Mouse (Mus musculus) neural tube, embryonic 11.5 days (tissue): ENCODE results near the gene Tceanc2. TPM values are rescaled to one million over a fixed set of nuclear protein-coding genes. Genes with fewer than 3 reads are reported as not detected.

Experiments
- ATAC-seq: fragments of 200-750 bp; cut with Nextera tagmentation; 2 replicates; pipeline ENCODE4 v1.8.0; 2017; ENCODE audit warnings: moderate number of reproducible peaks, mild to moderate bottlenecking, moderate TSS enrichment, moderate library complexity; ENCODE audit not compliant: insufficient read depth, low FRiP score, low TSS enrichment
- DNase-seq: peaks from one replicate; pipeline ENCODE4 v3.0.0-alpha.2; 2015; ENCODE audit warnings: low spot score
- H3K27ac ChIP-seq: fragments of 300-500 bp; sonication (generic); 2 replicates; pipeline ENCODE4 v1.5.1; 2014; ENCODE audit warnings: low read depth, mild to moderate bottlenecking, low read length
- H3K27me3 ChIP-seq: fragments of 300-500 bp; sonication (generic); 2 replicates; pipeline ENCODE4 v1.6.1; 2014; ENCODE audit warnings: mild to moderate bottlenecking, low read length, mixed read lengths; ENCODE audit not compliant: control insufficient read depth, insufficient read depth
- H3K36me3 ChIP-seq: fragments of 300-500 bp; sonication (generic); 2 replicates; pipeline ENCODE4 v1.6.1; 2014; ENCODE audit warnings: mild to moderate bottlenecking, low read length, moderate library complexity, mixed read lengths; ENCODE audit not compliant: control insufficient read depth, insufficient read depth
- H3K4me1 ChIP-seq: fragments of 300-500 bp; sonication (generic); 2 replicates; pipeline ENCODE4 v1.6.1; 2014; ENCODE audit warnings: low read length, mixed read lengths; ENCODE audit not compliant: control insufficient read depth, insufficient read depth
- H3K4me2 ChIP-seq: fragments of 300-500 bp; sonication (generic); 2 replicates; pipeline ENCODE4 v1.6.1; 2014; ENCODE audit warnings: low read depth, mild to moderate bottlenecking, moderate library complexity
- H3K4me3 ChIP-seq: fragments of 300-500 bp; sonication (generic); 2 replicates; pipeline ENCODE4 v1.5.1; 2014; ENCODE audit warnings: low read depth, low read length
- H3K9ac ChIP-seq: fragments of 300-500 bp; sonication (generic); 2 replicates; pipeline ENCODE4 v1.6.1; 2014; ENCODE audit warnings: mild to moderate bottlenecking, low read length
- H3K9me3 ChIP-seq: fragments of 300-500 bp; sonication (generic); 2 replicates; pipeline ENCODE4 v1.6.1; 2016; ENCODE audit warnings: low read length; ENCODE audit not compliant: control insufficient read depth
- WGBS: fragments of 180-500 bp; shearing (Covaris S2); extraction: QIAGEN DNeasy Blood & Tissue Kit; methylation state at CpG from one replicate; pipeline ENCODE4 v1.1.7; 2014; 5-methylcytosine and 5-hydroxymethylcytosine counted together
- polyA plus RNA-seq: library from polyadenylated mRNA; unstranded; fragments of >200 nt; fragmentation: Nextera tagmentation; extraction: Ambion mirVana; gene quantifications from 2 replicates; pipeline ENCODE4 v1.2.1, GENCODE M21; 2014

Gene Tceanc2
- polyA plus RNA-seq, 1 experiment from 2014 or later = 24.8 TPM

DNA sequence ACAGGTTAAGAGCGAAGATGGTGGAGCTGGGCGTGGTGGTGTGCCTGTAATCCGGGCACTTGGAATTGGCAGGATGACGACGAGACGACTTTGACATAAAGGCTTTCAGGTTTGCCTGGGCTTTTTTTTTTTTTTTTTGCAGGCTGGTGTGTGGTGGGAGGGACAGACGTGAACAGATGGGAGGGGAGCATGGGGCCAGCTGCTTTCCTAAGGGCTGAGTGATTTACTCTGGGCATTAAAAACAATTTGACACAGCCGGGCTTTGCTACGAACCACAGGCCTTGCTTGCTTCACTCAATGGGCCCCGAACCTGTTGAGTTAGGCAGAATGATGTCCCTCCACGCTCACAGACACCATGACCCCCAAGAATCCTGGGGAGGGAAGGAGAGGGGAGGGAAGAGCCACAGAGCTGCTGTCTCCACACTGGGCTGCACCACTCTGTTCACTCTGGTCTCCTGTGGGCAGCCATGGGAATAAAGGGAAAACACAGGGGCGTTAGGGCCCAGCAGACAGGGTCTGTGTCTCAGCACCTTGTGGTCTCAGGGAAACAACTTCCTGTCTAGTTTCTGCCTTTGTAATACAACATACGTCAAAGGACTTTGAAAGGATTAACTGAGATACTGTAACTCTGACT lies 51.9 kb downstream of the Tceanc2 start:
- Histone ChIP-seq H3K9ac (no peak overlapping the region), H3K4me2 (no peak overlapping the region), H3K9me3 (no peaks in the 10 kb centered on the region), H3K4me1 (peaks cover 26% of the 10 kb centered on the region), H3K27ac (peak overlapping the region; percentile 65), H3K4me3 (no peak overlapping the region), H3K27me3 (no peaks in the 10 kb centered on the region), H3K36me3 (no peaks in the 10 kb centered on the region)
- WGBS = 30% methylated on average over 13 of the region's 13 CpGs
- peak; percentile 71 for ATAC-seq
- peak; percentile 51 for DNase-seq

DNA sequence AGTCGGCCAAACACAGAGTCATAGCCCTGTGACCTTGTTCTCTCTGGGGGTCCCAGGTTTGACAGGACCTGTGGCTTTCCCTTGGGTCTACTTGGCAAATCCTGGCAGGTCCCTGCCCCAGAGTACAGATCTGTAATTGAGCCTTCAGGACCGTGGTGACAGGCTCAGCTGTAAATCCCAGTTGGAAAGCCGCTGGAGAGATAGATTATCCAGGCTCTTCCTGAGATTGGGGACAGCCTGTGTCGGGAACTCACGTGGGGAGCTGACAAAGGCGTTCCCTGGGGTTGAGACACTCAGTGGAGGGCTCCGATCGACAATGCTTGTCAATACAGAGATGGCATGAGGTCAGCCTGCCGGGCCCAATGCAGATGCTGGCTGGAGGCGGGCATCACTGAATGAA lies 52.5 kb downstream of the Tceanc2 start:
- Histone ChIP-seq H3K4me1 (peaks cover 26% of the 10 kb centered on the region), H3K4me2 (no peak overlapping the region)

DNA sequence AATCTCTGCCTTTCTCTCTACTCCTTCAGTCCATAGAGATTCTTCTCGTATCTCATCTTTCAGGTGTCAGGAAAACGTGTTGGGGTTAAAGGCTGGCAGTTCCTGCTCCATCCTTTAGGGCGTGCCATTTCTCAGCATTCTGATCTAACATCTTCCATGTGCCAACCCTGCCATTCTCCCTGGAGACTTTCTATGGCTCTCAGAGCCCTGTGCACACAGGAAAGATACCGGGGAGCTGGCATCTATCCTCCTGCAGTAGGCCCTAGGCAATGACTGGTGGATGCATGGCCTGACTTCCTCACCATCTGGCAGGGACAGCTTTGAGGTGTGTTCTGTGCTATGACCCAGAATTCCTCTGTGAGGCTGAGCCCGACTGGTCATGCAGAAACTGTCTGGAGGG lies 53.8 kb downstream of the Tceanc2 start:
- ATAC-seq = no peak
- H3K27me3 ChIP-seq = no peaks in the 10 kb centered on the region
- no peak overlapping the region for H3K4me2 ChIP-seq
- no peak overlapping the region for H3K9ac ChIP-seq
- no peak overlapping the region for H3K27ac ChIP-seq
- DNase-seq = no peak
- H3K9me3 ChIP-seq = no peaks in the 10 kb centered on the region
- H3K4me3 ChIP-seq = no peak overlapping the region
- 66% methylated on average over 5 of the region's 5 CpGs for WGBS
- peaks cover 25% of the 10 kb centered on the region for H3K4me1 ChIP-seq
- H3K36me3 ChIP-seq = no peaks in the 10 kb centered on the region

More for the DNA sequence above, 52.5 kb downstream of the Tceanc2 start:
- Histone ChIP-seq H3K27ac (peak overlapping the region; percentile 28), H3K9me3 (no peaks in the 10 kb centered on the region), H3K27me3 (no peaks in the 10 kb centered on the region), H3K9ac (no peak overlapping the region), H3K4me3 (no peak overlapping the region), H3K36me3 (no peaks in the 10 kb centered on the region)
- ATAC-seq (no peak), DNase-seq (no peak)
- WGBS = 35% methylated on average over 10 of the region's 10 CpGs

DNA sequence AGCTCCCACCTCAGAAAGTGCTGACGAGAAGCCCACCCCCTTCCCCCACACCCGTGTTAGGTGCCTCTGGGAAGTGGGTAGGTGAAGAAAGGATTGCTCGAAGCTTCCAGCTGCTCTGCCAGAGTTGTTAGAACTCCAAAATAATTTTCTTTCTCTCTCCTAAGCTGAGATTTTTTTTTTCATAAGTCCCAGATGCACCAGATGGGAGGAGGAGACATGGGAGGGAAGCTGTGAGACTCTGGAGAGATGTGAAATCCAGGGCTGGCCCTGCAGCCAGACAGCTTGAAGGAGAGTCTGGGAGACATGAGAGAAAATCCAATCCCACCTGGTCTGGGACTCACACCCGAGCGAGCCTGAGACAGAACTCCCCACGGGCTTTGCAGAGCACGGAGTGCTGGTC lies 54.5 kb downstream of the Tceanc2 start:
- DNase-seq = no peak
- WGBS = 63% methylated on average over 7 of the region's 7 CpGs
- no peak overlapping the region for H3K27ac ChIP-seq

DNA sequence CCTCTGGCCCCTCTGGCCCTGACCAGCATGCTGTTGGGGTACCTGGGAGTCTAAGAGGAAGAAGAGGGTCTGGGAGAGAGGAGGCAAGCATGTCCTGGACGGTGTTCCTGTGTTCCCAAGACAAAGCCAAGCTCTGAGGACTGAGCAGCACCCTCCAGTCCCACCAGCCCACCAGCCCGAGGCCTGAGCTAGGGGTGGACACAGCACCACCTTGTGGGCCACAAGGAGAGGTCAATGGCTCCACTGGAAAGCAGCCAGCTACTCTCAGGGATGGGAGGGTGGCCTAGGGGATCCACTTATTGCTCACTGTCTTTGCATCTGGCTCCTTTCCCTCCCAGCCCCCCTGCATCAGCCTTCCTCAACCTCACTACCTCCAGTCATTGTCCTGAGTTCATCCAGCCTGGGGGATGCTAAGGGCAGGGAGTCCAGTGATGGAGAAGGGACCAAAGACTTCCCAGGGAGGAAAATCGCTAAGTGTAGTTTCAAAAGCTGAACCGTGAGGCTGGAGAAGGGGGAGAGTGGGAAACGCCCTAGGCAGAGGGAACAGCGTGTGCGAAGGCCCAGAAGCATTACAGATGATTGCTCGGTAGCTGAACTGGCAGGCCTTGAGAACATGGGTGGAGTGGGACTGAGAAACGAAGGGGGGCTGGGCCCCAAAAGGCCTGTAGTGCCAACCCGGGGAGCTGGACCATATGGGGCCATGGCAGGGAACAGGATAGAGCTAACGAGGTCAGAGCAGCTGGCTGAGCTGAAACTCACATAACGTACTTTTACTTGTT lies 57.6 kb downstream of the Tceanc2 start:
- Histone ChIP-seq H3K4me1 (peaks cover 8% of the 10 kb centered on the region), H3K9me3 (no peaks in the 10 kb centered on the region), H3K27ac (0 out of 2 replicates have a peak overlapping the region, but pooled peaks have one; percentile 27), H3K27me3 (no peaks in the 10 kb centered on the region), H3K4me2 (no peak overlapping the region), H3K4me3 (no peak overlapping the region), H3K36me3 (no peaks in the 10 kb centered on the region), H3K9ac (peak overlapping the region; percentile 37)
- DNase-seq (peak; percentile 76), ATAC-seq (peak; percentile 72)
- WGBS = 56% methylated on average over 12 of the region's 12 CpGs

More for the DNA sequence above, 54.5 kb downstream of the Tceanc2 start:
- Histone ChIP-seq H3K36me3 (no peaks in the 10 kb centered on the region), H3K9me3 (no peaks in the 10 kb centered on the region), H3K4me2 (no peak overlapping the region), H3K9ac (no peak overlapping the region), H3K4me3 (no peak overlapping the region), H3K4me1 (peaks cover 21% of the 10 kb centered on the region), H3K27me3 (no peaks in the 10 kb centered on the region)
- no peak for ATAC-seq

DNA sequence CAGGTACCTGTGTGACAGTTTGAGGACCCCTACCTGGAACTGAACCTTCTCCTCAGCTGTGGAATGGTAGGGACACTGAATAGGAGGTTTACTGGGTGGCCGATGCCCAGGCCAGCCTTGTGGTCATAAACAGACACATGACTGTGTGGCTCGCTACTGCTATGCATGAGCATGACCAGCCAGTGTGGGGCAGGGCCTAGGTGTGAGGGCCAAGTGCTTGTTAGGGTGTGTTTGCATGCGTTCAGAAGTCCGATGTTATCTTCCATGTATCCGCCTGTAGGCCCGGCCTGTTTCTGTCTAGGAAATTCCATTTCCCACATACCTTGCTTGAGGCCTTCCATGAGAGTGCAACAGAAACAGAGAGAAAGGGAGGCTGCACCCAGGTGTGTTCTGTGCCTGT lies 58.2 kb downstream of the Tceanc2 start:
- Histone ChIP-seq H3K4me1 (peaks cover 4% of the 10 kb centered on the region), H3K36me3 (no peaks in the 10 kb centered on the region), H3K27me3 (no peaks in the 10 kb centered on the region), H3K27ac (0 out of 2 replicates have a peak overlapping the region, but pooled peaks have one; percentile 27), H3K9me3 (no peaks in the 10 kb centered on the region), H3K9ac (peak overlapping the region; percentile 37), H3K4me2 (no peak overlapping the region), H3K4me3 (no peak overlapping the region)
- WGBS = 91% methylated on average over 6 of the region's 6 CpGs
- ATAC-seq (no peak), DNase-seq (no peak)

DNA sequence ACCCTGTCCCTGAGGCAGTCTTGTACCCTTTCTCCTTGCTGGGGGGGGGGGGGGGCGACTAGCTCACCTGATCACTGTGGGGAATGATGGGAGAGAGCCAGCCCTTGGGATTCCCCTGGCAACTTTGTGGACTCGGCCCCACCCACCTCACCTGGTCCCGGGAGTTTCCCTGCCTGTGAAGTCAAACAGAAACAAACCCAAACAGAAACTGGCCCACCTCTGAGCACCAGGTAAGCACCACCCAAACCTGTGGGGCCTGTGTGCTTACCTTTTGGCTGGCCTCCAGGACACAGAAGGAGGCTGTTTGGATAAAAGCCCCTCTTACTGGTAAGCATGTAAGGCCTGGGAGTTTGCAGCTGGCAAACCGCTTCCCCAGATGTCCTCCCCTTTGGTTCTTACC lies 59.9 kb downstream of the Tceanc2 start:
- H3K9ac ChIP-seq = no peak overlapping the region
- ATAC-seq (no peak), DNase-seq (no peak)
- H3K4me2 ChIP-seq = no peak overlapping the region
- H3K27ac ChIP-seq = no peak overlapping the region
- H3K36me3 ChIP-seq = no peaks in the 10 kb centered on the region
- H3K9me3 ChIP-seq = no peaks in the 10 kb centered on the region
- H3K4me3 ChIP-seq = no peak overlapping the region
- WGBS = 73% methylated on average over 3 of the region's 4 CpGs
- H3K27me3 ChIP-seq = no peaks in the 10 kb centered on the region
- peaks cover 4% of the 10 kb centered on the region; the same call in 1 of the 2 replicates for H3K4me1 ChIP-seq

DNA sequence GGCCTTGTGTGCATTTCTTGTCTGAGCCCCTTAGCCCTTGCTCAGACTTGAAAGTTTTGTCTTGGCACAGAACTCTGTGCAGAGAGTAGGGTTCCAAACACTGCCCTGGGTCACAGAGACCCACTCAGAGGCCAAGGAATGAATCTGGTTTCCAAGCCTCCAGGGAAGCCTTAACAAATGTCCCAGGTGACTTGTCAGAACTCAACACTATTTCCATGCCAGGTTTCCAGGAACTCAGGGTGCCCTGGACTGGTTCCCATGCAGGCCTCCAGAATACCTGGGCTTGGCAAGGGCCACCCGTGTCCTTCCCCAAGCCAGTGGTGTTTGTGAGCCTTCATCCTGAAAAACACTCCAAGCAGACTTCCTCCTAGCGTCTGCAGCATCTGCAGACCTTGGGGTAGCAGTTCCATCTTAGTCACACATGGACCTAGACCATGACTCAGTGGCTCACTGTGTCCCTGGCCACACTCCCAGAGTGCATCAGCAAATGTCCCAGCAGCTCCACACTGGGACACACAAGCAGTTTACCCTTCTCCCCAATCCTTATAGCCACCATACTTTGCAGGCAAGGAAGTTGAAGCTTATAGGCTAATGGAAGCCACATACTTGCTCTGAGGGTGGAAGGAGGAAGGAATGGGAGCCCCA lies 61.1 kb downstream of the Tceanc2 start:
- WGBS = 86% methylated on average over 2 of the region's 2 CpGs
- H3K9me3 ChIP-seq = no peaks in the 10 kb centered on the region
- H3K27me3 ChIP-seq = no peaks in the 10 kb centered on the region
- peaks cover 4% of the 10 kb centered on the region; the same call in 1 of the 2 replicates for H3K4me1 ChIP-seq
- no peak overlapping the region for H3K4me3 ChIP-seq
- no peak overlapping the region for H3K27ac ChIP-seq
- no peaks in the 10 kb centered on the region for H3K36me3 ChIP-seq
- ATAC-seq (no peak), DNase-seq (no peak)
- H3K4me2 ChIP-seq = no peak overlapping the region
- H3K9ac ChIP-seq = no peak overlapping the region
